Mouse (Mus musculus): ENCODE data around the gene Fgfr4.

Gene Fgfr4

GRCm38 (mm10) chr13:55152621-55153415 is at the start of gene Fgfr4:
Gene Fgfr4, plus strand, starts transcription at chr13:55152640.
- no peak for DNase-seq (ENCODE audit: low read depth in 1 of 2, low spot score in 2 of 2)

GRCm38 (mm10) chr13:55103351-55103750 is 49.1 kb upstream of the Fgfr4 start:
- DNase-seq (ENCODE audit: low read depth in 1 of 2, low spot score in 2 of 2), result no peak

- peak; percentile 94 to 96 for DNase-seq (ENCODE audit: low read depth in 1 of 2, low spot score in 2 of 2)
Observed at GRCm38 (mm10) chr13:55105045-55105952, 47.1 kb upstream of the Fgfr4 start, which contains the start of gene Zfp346. Gene Zfp346, plus strand, starts transcription at chr13:55105311.

- DNase-seq (ENCODE audit: low read depth in 1 of 2, low spot score in 2 of 2), result no peak
Observed at GRCm38 (mm10) chr13:55105953-55106691, 46.3 kb upstream of the Fgfr4 start.

- no peak for DNase-seq (ENCODE audit: low read depth in 1 of 2, low spot score in 2 of 2)
Observed at GRCm38 (mm10) chr13:55107116-55107515, 45.3 kb upstream of the Fgfr4 start.

- DNase-seq (ENCODE audit: low read depth in 1 of 2, low spot score in 2 of 2), result no peak
Observed at GRCm38 (mm10) chr13:55107694-55108093, 44.7 kb upstream of the Fgfr4 start.

- no peak for DNase-seq (ENCODE audit: low read depth in 1 of 2, low spot score in 2 of 2)
Observed at GRCm38 (mm10) chr13:55114375-55114774, 38.1 kb upstream of the Fgfr4 start.

- no peak for DNase-seq (ENCODE audit: low read depth in 1 of 2, low spot score in 2 of 2)
Observed at GRCm38 (mm10) chr13:55124903-55125302, 27.5 kb upstream of the Fgfr4 start.

GRCm38 (mm10) chr13:55133448-55133847 is 19.0 kb upstream of the Fgfr4 start, which contains the start of gene Gm17617:
Gene Gm17617, minus strand, starts transcription at chr13:55133548.
- no peak for DNase-seq (ENCODE audit: low read depth in 1 of 2, low spot score in 2 of 2)

- no peak for DNase-seq (ENCODE audit: low read depth in 1 of 2, low spot score in 2 of 2)
Observed at GRCm38 (mm10) chr13:55135382-55135781, 17.1 kb upstream of the Fgfr4 start.

- DNase-seq (ENCODE audit: low read depth in 1 of 2, low spot score in 2 of 2), result no peak
Observed at GRCm38 (mm10) chr13:55140271-55140670, 12.2 kb upstream of the Fgfr4 start.

- no peak for DNase-seq (ENCODE audit: low read depth in 1 of 2, low spot score in 2 of 2)
Observed at GRCm38 (mm10) chr13:55153951-55154350, 1.5 kb downstream of the Fgfr4 start.

GRCm38 (mm10) chr13:55162365-55162764 is 9.9 kb downstream of the Fgfr4 start:
- no peak for DNase-seq (ENCODE audit: low read depth in 1 of 2, low spot score in 2 of 2)

- no peak for DNase-seq (ENCODE audit: low read depth in 1 of 2, low spot score in 2 of 2)
Observed at GRCm38 (mm10) chr13:55163553-55163952, 11.1 kb downstream of the Fgfr4 start.

GRCm38 (mm10) chr13:55165831-55166339 is 13.4 kb downstream of the Fgfr4 start:
- DNase-seq (ENCODE audit: low read depth in 1 of 2, low spot score in 2 of 2), result no peak

GRCm38 (mm10) chr13:55166806-55167725 is 14.6 kb downstream of the Fgfr4 start:
- no peak for DNase-seq (ENCODE audit: low read depth in 1 of 2, low spot score in 2 of 2)

- no peak for DNase-seq (ENCODE audit: low read depth in 1 of 2, low spot score in 2 of 2)
Observed at GRCm38 (mm10) chr13:55167798-55168197, 15.4 kb downstream of the Fgfr4 start.

GRCm38 (mm10) chr13:55168255-55168654 is 15.8 kb downstream of the Fgfr4 start:
- no peak for DNase-seq (ENCODE audit: low read depth in 1 of 2, low spot score in 2 of 2)

- DNase-seq (ENCODE audit: low read depth in 1 of 2, low spot score in 2 of 2), result no peak
Observed at GRCm38 (mm10) chr13:55168958-55169369, 16.5 kb downstream of the Fgfr4 start.

All from monocyte, adult 2 months (primary cell).